Mouse (Mus musculus) kidney, embryonic 14.5 days (tissue): ENCODE results near the gene Bcl10. TPM values are rescaled to one million over a fixed set of nuclear protein-coding genes. Genes with fewer than 3 reads are reported as not detected.

Source experiments
- ATAC-seq: fragments of 200-750 bp; cut with Nextera tagmentation; 2 replicates; pipeline ENCODE4 v1.8.0; 2017; ENCODE audit warnings: moderate number of reproducible peaks, mild to moderate bottlenecking, moderate TSS enrichment, moderate library complexity; ENCODE audit not compliant: low FRiP score, low TSS enrichment
- H3K27ac ChIP-seq: fragments of 300-500 bp; sonication (generic); 2 replicates; pipeline ENCODE4 v1.5.1; 2014; ENCODE audit warnings: low read depth, mild to moderate bottlenecking, low read length, moderate library complexity, mixed read lengths
- H3K27me3 ChIP-seq: fragments of 300-500 bp; sonication (generic); 2 replicates; pipeline ENCODE4 v1.6.1; 2014; ENCODE audit warnings: mild to moderate bottlenecking, low read length; ENCODE audit not compliant: control insufficient read depth, insufficient read depth
- H3K36me3 ChIP-seq: fragments of 300-500 bp; sonication (generic); 2 replicates; pipeline ENCODE4 v1.6.1; 2014; ENCODE audit warnings: low read length, mixed read lengths; ENCODE audit not compliant: control insufficient read depth, insufficient read depth
- H3K4me1 ChIP-seq: fragments of 300-500 bp; sonication (generic); 2 replicates; pipeline ENCODE4 v1.6.1; 2014; ENCODE audit warnings: low read length, mixed read lengths; ENCODE audit not compliant: control insufficient read depth, insufficient read depth
- H3K4me2 ChIP-seq: fragments of 300-500 bp; sonication (generic); replicated peaks from 2 replicates; pipeline ENCODE4 v1.6.1; 2014; ENCODE audit warnings: low read depth, mild to moderate bottlenecking, low read length
- H3K4me3 ChIP-seq: fragments of 300-500 bp; sonication (generic); 2 replicates; pipeline ENCODE4 v1.5.1; 2014; ENCODE audit warnings: mild to moderate bottlenecking, low read length
- H3K9ac ChIP-seq: fragments of 300-500 bp; sonication (generic); 2 replicates; pipeline ENCODE4 v1.6.1; 2014; ENCODE audit warnings: low read depth, mild to moderate bottlenecking, low read length, moderate library complexity
- H3K9me3 ChIP-seq: fragments of 300-500 bp; sonication (generic); 2 replicates; pipeline ENCODE4 v1.6.1; 2016; ENCODE audit warnings: low read length; ENCODE audit not compliant: control insufficient read depth
- WGBS: fragments of 180-500 bp; shearing (Covaris S2); extraction: QIAGEN DNeasy Blood & Tissue Kit; methylation state at CpG from one replicate; pipeline ENCODE4 v1.1.7; 2014; 5-methylcytosine and 5-hydroxymethylcytosine counted together
- polyA plus RNA-seq: library from polyadenylated mRNA; unstranded; fragments of >200 nt; fragmentation: Nextera tagmentation; extraction: Ambion mirVana; gene quantifications from 2 replicates; pipeline ENCODE4 v1.2.1, GENCODE M21; 2014

Gene Bcl10
- polyA plus RNA-seq, 1 experiment from 2014 or later, result 54.5 TPM

DNA sequence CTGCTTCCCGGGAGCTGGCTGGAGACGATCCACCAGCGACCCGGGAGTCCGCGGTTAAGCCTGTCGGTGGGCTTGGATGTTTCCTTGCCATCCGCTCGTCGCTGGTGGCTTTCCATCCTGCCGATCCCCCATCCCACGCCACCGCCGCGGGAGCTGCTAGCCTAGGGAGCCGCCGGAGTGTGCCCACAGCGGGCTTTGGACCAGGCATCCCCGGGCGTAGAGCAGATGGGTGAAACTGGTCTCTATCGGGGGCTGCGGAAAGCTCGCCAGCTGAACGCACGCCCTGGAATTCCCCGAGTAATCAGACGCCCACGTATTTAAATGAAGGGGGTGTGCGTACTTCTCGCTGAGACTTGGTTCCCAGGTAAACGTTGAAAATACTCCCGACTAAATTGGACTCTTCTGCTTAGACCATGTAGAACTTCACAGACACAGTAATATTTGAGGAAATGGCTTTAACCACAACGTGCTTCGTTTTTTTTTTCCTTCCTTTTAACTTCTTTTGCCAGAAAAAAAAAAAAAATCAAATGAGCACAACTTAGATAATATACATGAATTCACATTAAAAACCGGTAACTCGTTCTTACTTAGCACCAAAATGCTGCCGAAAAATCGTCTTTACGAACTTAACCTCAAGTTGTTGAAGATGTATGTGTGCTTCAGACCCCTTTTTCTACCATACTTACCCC, 2.2 kb downstream of the Bcl10 start:
- H3K4me2 ChIP-seq, result peak overlapping the region; percentile 57

DNA sequence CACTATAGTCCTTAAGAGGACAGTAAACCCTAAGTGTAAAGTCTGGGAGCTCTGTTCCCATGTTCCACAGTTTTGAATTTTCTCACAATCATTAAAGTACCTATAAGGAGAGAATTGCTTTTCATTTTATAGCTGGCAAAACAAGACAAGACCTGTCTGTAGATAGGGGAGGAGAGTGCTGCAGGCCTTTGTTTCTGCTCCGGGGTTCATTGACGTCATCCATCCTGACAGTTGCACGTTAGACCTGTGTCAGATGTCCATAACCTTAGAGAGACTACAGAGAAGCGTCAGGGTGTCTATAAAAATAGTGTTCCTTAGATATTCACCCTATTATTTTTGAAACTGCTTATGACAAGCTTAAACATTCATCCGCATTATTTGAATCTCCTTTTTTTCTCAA, 2.9 kb downstream of the Bcl10 start:
- WGBS, result 70% methylated on average over 5 of the region's 5 CpGs
- H3K4me3 ChIP-seq, result peak overlapping the region; percentile 91
- H3K4me1 ChIP-seq, result peaks cover 7% of the 10 kb centered on the region
- no peak for ATAC-seq
- peaks cover 5% of the 10 kb centered on the region; the same call in 1 of the 2 replicates for H3K36me3 ChIP-seq
- H3K4me2 ChIP-seq, result peak overlapping the region; percentile 57
- peak overlapping the region; percentile 90; the same call in 1 of the 2 replicates for H3K9ac ChIP-seq
- no peaks in the 10 kb centered on the region for H3K9me3 ChIP-seq
- no peak overlapping the region for H3K27ac ChIP-seq
- no peaks in the 10 kb centered on the region for H3K27me3 ChIP-seq

More for the DNA sequence above, 2.2 kb downstream of the Bcl10 start:
- Histone ChIP-seq H3K9ac (peak overlapping the region; percentile 90), H3K4me1 (peaks cover 7% of the 10 kb centered on the region), H3K27ac (peak overlapping the region; percentile 83), H3K36me3 (peaks cover 5% of the 10 kb centered on the region; the same call in 1 of the 2 replicates), H3K4me3 (peak overlapping the region; percentile 91), H3K9me3 (no peaks in the 10 kb centered on the region), H3K27me3 (no peaks in the 10 kb centered on the region)
- ATAC-seq, result peak; percentile 9; the same call in 1 of the 2 replicates
- WGBS, result 3% methylated on average over 39 of the region's 39 CpGs

DNA sequence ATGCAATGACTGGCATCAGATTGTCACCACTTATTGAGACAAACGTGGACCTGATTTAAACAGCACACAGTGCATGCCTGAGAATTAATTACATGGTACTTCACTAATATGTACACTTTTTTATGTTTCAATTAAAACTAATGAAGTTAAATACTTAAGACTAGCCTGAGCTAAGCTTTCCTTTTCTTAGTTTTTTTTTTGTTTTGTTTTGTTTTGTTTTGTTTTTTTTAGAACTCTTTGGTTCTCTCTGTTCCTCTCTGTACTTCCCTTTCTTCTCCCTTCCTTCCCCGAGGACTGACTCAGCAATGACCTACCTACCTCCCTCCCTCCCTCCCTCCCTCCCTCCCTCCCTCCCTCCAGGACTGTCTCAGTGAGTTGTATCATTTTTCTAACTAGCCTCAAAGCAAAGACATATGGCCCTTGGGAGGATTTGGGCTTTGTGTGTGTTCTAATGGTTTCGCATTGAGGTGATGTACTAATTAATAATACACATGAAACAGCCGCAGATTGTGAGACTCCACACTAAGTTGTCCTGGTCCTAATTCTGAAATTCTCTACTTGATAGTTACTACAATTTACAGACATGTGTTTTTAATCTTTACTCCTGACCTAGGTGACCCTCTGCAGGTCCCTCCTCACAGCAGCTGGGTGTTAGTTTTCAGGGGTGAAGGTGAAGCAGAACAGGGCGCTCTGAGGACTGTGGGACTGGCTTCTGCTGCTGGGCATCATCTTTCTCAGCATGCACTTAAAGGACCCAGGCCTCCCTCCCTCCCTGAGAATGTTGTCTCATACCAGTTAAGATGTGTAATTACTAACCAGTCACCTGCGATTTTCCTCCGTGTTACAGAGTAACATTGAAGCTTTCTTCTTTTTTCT, 7.2 kb downstream of the Bcl10 start:
- H3K9me3 ChIP-seq, result no peaks in the 10 kb centered on the region
- H3K4me1 ChIP-seq, result peaks cover 7% of the 10 kb centered on the region
- WGBS, result 41% methylated on average over 7 of the region's 7 CpGs
- no peak overlapping the region for H3K27ac ChIP-seq
- no peaks in the 10 kb centered on the region for H3K27me3 ChIP-seq
- ATAC-seq, result no peak
- no peak overlapping the region for H3K9ac ChIP-seq
- H3K4me3 ChIP-seq, result no peak overlapping the region
- H3K36me3 ChIP-seq, result peaks cover 29% of the 10 kb centered on the region
- no peak overlapping the region for H3K4me2 ChIP-seq

DNA sequence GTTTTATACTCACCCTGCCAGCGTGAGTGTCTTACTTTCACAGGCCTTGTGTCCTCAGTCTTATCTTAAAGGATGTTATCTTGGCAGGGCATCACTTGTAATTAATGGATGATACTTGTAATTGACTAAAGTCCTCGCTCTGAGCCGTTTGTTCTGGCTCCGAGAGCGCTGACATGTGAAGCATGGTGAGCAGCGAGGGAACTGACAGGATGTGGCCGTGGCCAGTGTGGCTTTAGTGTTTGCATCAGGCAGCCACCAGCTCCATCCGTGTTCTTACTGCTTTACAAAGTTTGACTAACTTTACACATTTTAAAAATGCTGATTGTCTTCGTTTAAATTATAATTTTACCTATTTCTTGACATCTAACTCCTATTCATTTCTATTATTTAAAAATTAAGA, 11.2 kb downstream of the Bcl10 start:
- no peaks in the 10 kb centered on the region for H3K9me3 ChIP-seq
- 74% methylated on average over 9 of the region's 9 CpGs for WGBS
- no peak for ATAC-seq
- no peak overlapping the region for H3K4me3 ChIP-seq
- H3K4me1 ChIP-seq, result peaks cover 3% of the 10 kb centered on the region
- H3K9ac ChIP-seq, result no peak overlapping the region
- H3K36me3 ChIP-seq, result peaks cover 24% of the 10 kb centered on the region
- no peak overlapping the region for H3K4me2 ChIP-seq
- H3K27ac ChIP-seq, result no peak overlapping the region
- H3K27me3 ChIP-seq, result no peaks in the 10 kb centered on the region

DNA sequence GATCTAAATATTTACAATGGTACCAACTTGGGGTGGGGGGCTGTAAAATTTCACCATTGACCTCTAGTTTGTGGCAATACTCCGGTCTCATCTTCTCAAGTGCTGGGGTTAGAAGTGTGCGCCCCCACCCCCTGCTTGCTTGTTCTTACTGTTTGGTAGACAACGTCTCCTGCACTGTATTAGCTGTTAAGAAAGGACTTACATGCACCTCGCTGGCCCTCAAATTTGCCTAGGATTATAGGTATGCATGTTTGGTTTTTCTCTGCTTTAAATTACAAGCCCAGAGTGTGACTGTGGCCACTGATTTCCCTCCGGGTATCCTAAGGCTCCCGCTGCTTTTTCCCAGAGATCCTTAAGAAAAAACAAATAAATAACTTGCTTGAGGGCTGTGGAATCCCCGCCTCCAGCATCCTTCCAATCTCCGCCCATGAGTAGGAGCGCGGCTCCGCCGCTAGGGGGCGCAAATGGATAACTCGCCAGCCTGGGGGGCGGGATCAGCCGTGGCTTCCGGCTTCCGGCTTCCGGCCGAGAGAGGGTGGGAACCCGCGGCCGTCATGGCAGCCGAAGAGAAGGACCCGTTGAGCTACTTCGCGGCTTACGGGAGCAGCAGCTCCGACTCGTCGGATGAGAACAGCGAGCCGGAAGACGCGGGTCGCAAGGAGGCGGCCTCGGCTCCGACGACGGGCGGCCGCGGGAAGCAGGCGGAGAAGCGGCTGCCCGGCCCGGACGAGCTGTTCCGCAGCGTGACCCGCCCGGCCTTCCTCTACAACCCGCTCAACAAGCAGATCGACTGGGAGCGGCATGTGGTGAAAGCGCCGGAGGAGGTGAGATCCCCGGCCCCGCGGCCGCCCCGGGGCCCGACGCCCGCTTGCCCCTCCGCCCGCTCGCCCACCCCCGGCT, 15.2 kb downstream of the Bcl10 start, which contains the start of gene 2410004B18Rik:
TSS of gene 2410004B18Rik (plus strand) at position 510 of the 900 bp plus-strand sequence.
- H3K4me2 ChIP-seq, result peak within 1 kb of the TSS; percentile 77
- peaks cover 11% of the 10 kb centered on the region for H3K4me1 ChIP-seq
- WGBS, result 2% methylated on average over 60 of the region's 70 CpGs
- H3K4me3 ChIP-seq, result peak within 1 kb of the TSS; percentile 94
- H3K9ac ChIP-seq, result peak within 1 kb of the TSS; percentile 90
- H3K9me3 ChIP-seq, result no peaks in the 10 kb centered on the region
- ATAC-seq, result peak; percentile 94
- no peaks in the 10 kb centered on the region for H3K27me3 ChIP-seq
- H3K27ac ChIP-seq, result peak within 1 kb of the TSS; percentile 69; the same call in 1 of the 2 replicates
- peaks cover 26% of the 10 kb centered on the region; the same call in 1 of the 2 replicates for H3K36me3 ChIP-seq

DNA sequence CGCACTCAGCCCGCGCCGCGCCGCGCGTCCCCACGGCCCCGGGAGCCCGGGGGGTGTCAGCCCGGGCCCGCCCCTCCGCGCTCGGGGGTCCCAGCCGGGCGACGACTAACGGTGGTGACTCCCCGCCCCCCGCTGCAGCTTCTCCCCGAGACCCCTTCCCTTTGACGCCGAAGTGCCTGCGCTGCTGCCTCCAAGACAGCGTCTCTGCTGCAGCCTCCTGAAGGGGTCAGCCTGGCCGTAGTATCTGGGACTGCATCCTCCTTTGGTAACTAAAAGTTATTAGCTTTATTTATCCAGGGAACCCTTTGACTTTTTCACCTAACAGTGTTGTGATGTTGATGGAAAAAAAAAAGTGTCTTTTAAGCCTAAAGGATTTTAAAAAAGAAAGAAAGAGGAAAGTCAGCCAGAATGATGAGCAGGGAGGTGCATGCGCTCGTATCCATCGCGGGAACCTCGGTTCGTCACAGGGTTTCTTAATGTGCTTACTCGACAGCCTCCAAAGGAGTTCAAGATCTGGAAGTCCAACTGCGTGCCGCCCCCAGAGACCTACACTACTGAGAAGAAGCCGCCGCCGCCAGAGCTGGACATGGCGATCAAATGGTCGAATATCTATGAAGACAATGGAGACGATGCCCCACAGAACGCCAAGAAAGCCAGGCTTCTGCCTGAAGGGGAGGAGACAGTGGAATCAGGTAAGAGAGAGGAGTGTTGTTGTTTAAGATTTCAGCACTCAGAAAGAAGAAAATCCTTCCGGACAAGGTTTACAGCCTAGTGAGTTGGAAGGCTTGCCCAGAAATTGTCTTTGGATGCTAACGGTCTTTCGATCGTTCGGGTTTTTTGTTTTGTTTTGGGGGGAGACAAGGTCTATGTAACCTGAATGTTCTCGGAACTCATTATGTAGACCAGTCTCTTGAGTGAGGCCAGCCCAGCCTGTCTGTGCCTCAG, 16.1 kb downstream of the Bcl10 start:
- no peak overlapping the region; the same call in 1 of the 2 replicates for H3K27ac ChIP-seq

DNA sequence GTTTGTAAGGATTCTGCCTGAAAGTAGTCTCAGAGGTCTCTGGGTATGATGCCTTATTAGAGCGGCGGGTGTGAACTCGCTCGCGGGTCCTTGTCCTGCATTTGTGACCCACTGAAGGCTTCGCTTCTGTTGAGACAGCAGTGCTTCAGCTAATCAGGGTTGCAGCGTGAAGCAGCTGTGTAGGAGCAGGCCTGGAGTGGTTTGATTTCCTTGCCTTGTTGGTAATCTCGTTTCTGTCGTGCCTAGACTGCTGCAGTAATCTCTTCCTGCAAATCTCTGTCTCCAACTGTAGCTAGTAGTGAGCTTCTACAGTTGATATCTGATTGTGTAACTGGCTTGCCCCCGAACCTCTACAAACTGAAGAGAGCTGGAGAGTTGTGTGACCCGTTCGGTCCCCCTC, 16.8 kb downstream of the Bcl10 start:
- no peaks in the 10 kb centered on the region for H3K9me3 ChIP-seq
- H3K36me3 ChIP-seq, result peaks cover 32% of the 10 kb centered on the region
- peak overlapping the region; percentile 77 for H3K4me2 ChIP-seq
- 85% methylated on average over 12 of the region's 12 CpGs for WGBS
- H3K4me1 ChIP-seq, result peaks cover 11% of the 10 kb centered on the region
- no peak overlapping the region; the same call in 1 of the 2 replicates for H3K9ac ChIP-seq
- H3K27ac ChIP-seq, result no peak overlapping the region
- peak overlapping the region; percentile 94 for H3K4me3 ChIP-seq
- no peak for ATAC-seq
- no peaks in the 10 kb centered on the region for H3K27me3 ChIP-seq

More for the DNA sequence above, 16.1 kb downstream of the Bcl10 start:
- Histone ChIP-seq H3K36me3 (peaks cover 27% of the 10 kb centered on the region), H3K9me3 (no peaks in the 10 kb centered on the region), H3K4me1 (peaks cover 11% of the 10 kb centered on the region), H3K27me3 (no peaks in the 10 kb centered on the region), H3K9ac (peak overlapping the region; percentile 90), H3K4me3 (peak overlapping the region; percentile 94), H3K4me2 (peak overlapping the region; percentile 77)
- 19% methylated on average over 50 of the region's 50 CpGs for WGBS
- ATAC-seq, result 0 out of 2 replicates have a peak, but pooled peaks have one; percentile 26
